Mouse (Mus musculus) kidney, embryonic 16.5 days (tissue): ENCODE measurements around the gene Rela. TPM values are rescaled to one million over a fixed set of nuclear protein-coding genes. Genes with fewer than 3 reads are reported as not detected.

Experiments used
- ATAC-seq: fragments of 200-750 bp; cut with Nextera tagmentation; 2 replicates; pipeline ENCODE4 v1.8.0; 2017; ENCODE audit warnings: moderate TSS enrichment; ENCODE audit not compliant: low FRiP score, low TSS enrichment
- H3K27ac ChIP-seq: fragments of 300-500 bp; sonication (generic); 2 replicates; pipeline ENCODE4 v1.5.1; 2014; ENCODE audit warnings: low read length
- H3K27me3 ChIP-seq: fragments of 300-500 bp; sonication (generic); 2 replicates; pipeline ENCODE4 v1.6.1; 2014; ENCODE audit warnings: low read length, control low read depth, mixed read lengths; ENCODE audit not compliant: insufficient read depth
- H3K36me3 ChIP-seq: fragments of 300-500 bp; sonication (generic); 2 replicates; pipeline ENCODE4 v1.6.1; 2014; ENCODE audit warnings: low read length, control low read depth, mixed read lengths; ENCODE audit not compliant: insufficient read depth
- H3K4me1 ChIP-seq: fragments of 300-500 bp; sonication (generic); 2 replicates; pipeline ENCODE4 v1.6.1; 2014; ENCODE audit warnings: low read length, control low read depth, mixed read lengths; ENCODE audit not compliant: insufficient read depth
- H3K4me2 ChIP-seq: fragments of 300-500 bp; sonication (generic); replicated peaks from 2 replicates; pipeline ENCODE4 v1.6.1; 2014; ENCODE audit warnings: low read depth, low read length
- H3K4me3 ChIP-seq: fragments of 300-500 bp; sonication (generic); 2 replicates; pipeline ENCODE4 v1.5.1; 2014; ENCODE audit warnings: mild to moderate bottlenecking, low read length
- H3K9ac ChIP-seq: fragments of 300-500 bp; sonication (generic); replicated peaks from 2 replicates; pipeline ENCODE4 v1.6.1; 2014; ENCODE audit warnings: low read length
- H3K9me3 ChIP-seq: fragments of 300-500 bp; sonication (generic); 2 replicates; pipeline ENCODE4 v1.6.1; 2016; ENCODE audit warnings: low read length, control low read depth
- WGBS: fragments of 180-500 bp; shearing (Covaris S2); extraction: QIAGEN DNeasy Blood & Tissue Kit; methylation state at CpG from one replicate; pipeline ENCODE4 v1.1.7; 2014; 5-methylcytosine and 5-hydroxymethylcytosine counted together
- polyA plus RNA-seq: library from polyadenylated mRNA; unstranded; fragments of >200 nt; fragmentation: Nextera tagmentation; extraction: Ambion mirVana; gene quantifications from 2 replicates; pipeline ENCODE4 v1.2.1, GENCODE M21; 2015

Rela gene
- polyA plus RNA-seq: 56.9 and 58.3 TPM in 2 replicates

GRCm38 (mm10) chr19:5637069-5638047 is at the start of gene Rela:
TSS of gene Rela (plus strand) at chr19:5637483.
- under 1% methylated on average over 107 of the region's 109 CpGs for WGBS
- Histone ChIP-seq H3K27ac (peak within 1 kb of the TSS; percentile 93), H3K4me2 (peak within 1 kb of the TSS; percentile 90), H3K9me3 (no peaks in the 10 kb centered on the region), H3K36me3 (peaks cover 28% of the 10 kb centered on the region), H3K4me3 (peak within 1 kb of the TSS; percentile 64), H3K27me3 (no peaks in the 10 kb centered on the region), H3K4me1 (peaks cover 17% of the 10 kb centered on the region), H3K9ac (peak within 1 kb of the TSS; percentile 89)
- ATAC-seq: peak; percentile 89

DNA sequence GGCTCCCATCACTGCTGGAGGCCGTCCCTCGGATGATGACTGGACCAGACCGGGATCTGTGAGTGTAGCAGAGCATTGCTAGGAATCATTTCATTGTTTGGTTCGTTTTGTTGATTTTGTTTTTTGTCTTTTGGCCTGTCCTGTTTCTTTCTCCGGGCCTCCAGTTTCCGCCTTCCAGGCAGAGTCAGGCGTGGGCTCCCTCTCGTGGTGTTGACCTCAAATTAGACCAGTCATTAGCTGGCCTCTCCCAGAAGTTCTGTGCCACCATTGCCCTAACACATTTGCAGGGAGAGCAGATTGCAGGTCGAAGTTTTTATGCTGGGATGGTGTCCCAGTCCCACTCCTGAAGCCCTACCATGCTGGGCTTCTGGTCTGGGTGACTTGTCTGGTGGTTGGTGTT is 48.1 kb upstream of the Rela start:
- WGBS: 72% methylated on average over 9 of the region's 9 CpGs
- Histone ChIP-seq H3K4me1 (no peaks in the 10 kb centered on the region), H3K36me3 (no peaks in the 10 kb centered on the region), H3K9me3 (no peaks in the 10 kb centered on the region), H3K27me3 (no peaks in the 10 kb centered on the region), H3K27ac (no peak overlapping the region), H3K4me3 (no peak overlapping the region), H3K9ac (no peak overlapping the region), H3K4me2 (no peak overlapping the region)
- no peak for ATAC-seq

DNA sequence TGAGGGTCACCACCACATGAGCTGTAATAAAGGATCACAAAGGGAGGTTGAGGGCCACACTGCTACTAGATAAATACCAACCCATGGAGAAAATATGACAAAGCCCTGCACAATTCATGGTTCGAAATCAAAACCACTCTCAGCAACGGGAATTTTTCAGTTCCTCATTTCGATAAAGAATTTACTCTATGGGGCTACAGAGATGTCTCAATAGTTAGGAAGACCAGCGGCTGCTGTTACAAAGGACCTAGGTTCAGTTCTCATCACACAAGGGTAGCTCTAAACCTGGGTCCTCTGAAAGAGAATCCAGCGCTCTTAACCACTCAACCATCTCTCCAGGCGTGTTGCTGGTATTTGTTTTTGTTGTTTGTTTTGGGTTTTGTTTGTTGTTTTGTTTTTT is 45.4 kb upstream of the Rela start:
- Histone ChIP-seq H3K27ac (no peak overlapping the region), H3K36me3 (no peaks in the 10 kb centered on the region), H3K4me1 (no peaks in the 10 kb centered on the region), H3K4me3 (no peak overlapping the region), H3K4me2 (no peak overlapping the region), H3K27me3 (no peaks in the 10 kb centered on the region), H3K9me3 (no peaks in the 10 kb centered on the region), H3K9ac (no peak overlapping the region)
- 88% methylated on average over 6 of the region's 6 CpGs for WGBS
- no peak for ATAC-seq

DNA sequence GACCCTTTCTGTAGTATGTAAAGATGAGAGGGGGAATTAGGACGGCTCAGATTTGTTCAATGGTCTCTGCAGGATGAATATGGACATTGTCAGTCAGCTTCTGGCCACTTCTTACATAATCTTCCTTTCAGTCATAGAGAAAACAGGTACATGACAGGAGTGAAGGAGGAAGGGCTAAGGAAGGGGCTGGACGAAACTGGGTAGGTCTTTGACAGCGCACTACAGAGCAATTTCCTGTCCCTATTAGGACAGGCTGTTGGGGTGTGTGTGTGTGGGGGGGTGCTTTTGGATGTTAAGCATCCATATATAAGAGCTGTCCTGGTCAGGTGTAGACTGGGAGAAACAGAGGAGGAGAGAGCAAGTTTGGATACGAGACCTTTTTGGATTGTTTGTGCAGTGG is 38.1 kb upstream of the Rela start:
- H3K4me2 ChIP-seq: no peak overlapping the region
- no peaks in the 10 kb centered on the region for H3K27me3 ChIP-seq
- no peak overlapping the region for H3K27ac ChIP-seq
- H3K36me3 ChIP-seq: peaks cover 14% of the 10 kb centered on the region
- peaks cover 12% of the 10 kb centered on the region for H3K4me1 ChIP-seq
- no peak overlapping the region for H3K9ac ChIP-seq
- no peaks in the 10 kb centered on the region for H3K9me3 ChIP-seq
- WGBS: 75% methylated on average over 4 of the region's 4 CpGs
- no peak for ATAC-seq
- no peak overlapping the region for H3K4me3 ChIP-seq

GRCm38 (mm10) chr19:5601752-5602541 is 35.3 kb upstream of the Rela start, which contains the start of gene Rnaseh2c:
TSS of gene Rnaseh2c (plus strand) at chr19:5601873.
- peaks cover 12% of the 10 kb centered on the region for H3K4me1 ChIP-seq
- H3K27me3 ChIP-seq: no peaks in the 10 kb centered on the region
- peak within 1 kb of the TSS; percentile 55 for H3K4me2 ChIP-seq
- H3K4me3 ChIP-seq: peak within 1 kb of the TSS; percentile 71
- peaks cover 41% of the 10 kb centered on the region for H3K36me3 ChIP-seq
- H3K9ac ChIP-seq: peak within 1 kb of the TSS; percentile 82
- no peaks in the 10 kb centered on the region for H3K9me3 ChIP-seq
- under 1% methylated on average over 64 of the region's 64 CpGs for WGBS
- peak; percentile 93 for ATAC-seq
- H3K27ac ChIP-seq: peak within 1 kb of the TSS; percentile 83

DNA sequence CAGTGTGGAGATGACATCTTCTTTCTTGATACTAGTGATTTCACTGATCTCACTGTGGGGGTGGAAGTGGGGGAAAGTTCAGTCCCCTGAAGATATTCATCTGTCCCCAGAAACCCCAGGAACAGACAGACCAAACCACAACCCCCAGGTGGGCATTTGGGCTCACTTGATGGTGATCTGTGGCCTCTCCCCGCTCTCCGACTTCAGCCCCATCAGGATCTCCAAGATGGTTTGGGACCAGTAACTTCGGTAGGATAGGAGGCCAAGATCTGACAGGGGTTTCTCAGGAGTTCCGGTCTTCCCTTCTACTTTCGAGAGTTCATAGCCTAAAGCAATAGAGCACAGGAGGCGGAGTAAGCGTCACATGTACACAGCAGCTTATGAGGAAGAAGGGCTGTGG is 33.6 kb upstream of the Rela start:
- Histone ChIP-seq H3K4me2 (no peak overlapping the region), H3K27me3 (no peaks in the 10 kb centered on the region), H3K9ac (0 out of 2 replicates have a peak overlapping the region, but pooled peaks have one; percentile 82), H3K36me3 (peaks cover 57% of the 10 kb centered on the region), H3K9me3 (no peaks in the 10 kb centered on the region), H3K4me1 (peaks cover 15% of the 10 kb centered on the region), H3K27ac (no peak overlapping the region), H3K4me3 (no peak overlapping the region)
- ATAC-seq: no peak
- 88% methylated on average over 7 of the region's 7 CpGs for WGBS

- Histone ChIP-seq H3K9ac (no peak overlapping the region), H3K4me3 (no peak overlapping the region), H3K27me3 (no peaks in the 10 kb centered on the region), H3K4me1 (peaks cover 21% of the 10 kb centered on the region), H3K27ac (no peak overlapping the region), H3K4me2 (no peak overlapping the region), H3K36me3 (peaks cover 58% of the 10 kb centered on the region), H3K9me3 (no peaks in the 10 kb centered on the region)
- 90% methylated on average over 7 of the region's 7 CpGs for WGBS
- ATAC-seq: no peak
These were observed 32.2 kb upstream of the Rela start for GRCm38 (mm10) chr19:5605126-5605525.

GRCm38 (mm10) chr19:5606196-5606595 is 31.1 kb upstream of the Rela start:
- ATAC-seq: no peak
- 82% methylated on average over 8 of the region's 8 CpGs for WGBS
- H3K9ac ChIP-seq: no peak overlapping the region
- H3K36me3 ChIP-seq: peaks cover 58% of the 10 kb centered on the region
- no peaks in the 10 kb centered on the region for H3K27me3 ChIP-seq
- H3K4me1 ChIP-seq: peaks cover 27% of the 10 kb centered on the region
- H3K4me3 ChIP-seq: no peak overlapping the region
- H3K27ac ChIP-seq: no peak overlapping the region
- no peaks in the 10 kb centered on the region for H3K9me3 ChIP-seq
- H3K4me2 ChIP-seq: no peak overlapping the region

GRCm38 (mm10) chr19:5607705-5608410 is 29.4 kb upstream of the Rela start:
- ATAC-seq: no peak
- Histone ChIP-seq H3K4me3 (no peak overlapping the region), H3K4me2 (no peak overlapping the region), H3K4me1 (peaks cover 21% of the 10 kb centered on the region), H3K36me3 (peaks cover 58% of the 10 kb centered on the region), H3K27ac (no peak overlapping the region), H3K27me3 (no peaks in the 10 kb centered on the region), H3K9me3 (no peaks in the 10 kb centered on the region), H3K9ac (no peak overlapping the region)
- WGBS: 95% methylated on average over 26 of the region's 26 CpGs
